Mouse (Mus musculus) brain, embryonic 18.5 days (tissue): Measurements from ENCODE around the gene Smc5.

Experiments
- DNase-seq: peaks from one replicate; pipeline ENCODE4 v3.0.0-alpha.2; 2012; ENCODE audit warnings: low read depth, low spot score

Smc5 gene

GRCm38 (mm10) chr19:23189744-23190143 lies 84.0 kb downstream of the Smc5 start:
- no peak for DNase-seq

GRCm38 (mm10) chr19:23188986-23189385 lies 84.7 kb downstream of the Smc5 start:
- DNase-seq = no peak

- DNase-seq = peak; percentile 26
Measured at GRCm38 (mm10) chr19:23187732-23188131, 86.0 kb downstream of the Smc5 start.

- DNase-seq = no peak
Measured at GRCm38 (mm10) chr19:23184068-23184467, 89.6 kb downstream of the Smc5 start.

- DNase-seq = no peak
Measured at GRCm38 (mm10) chr19:23183493-23183892, 90.2 kb downstream of the Smc5 start.

GRCm38 (mm10) chr19:23178533-23178932 lies 95.2 kb downstream of the Smc5 start:
- DNase-seq = no peak

GRCm38 (mm10) chr19:23175511-23175910 lies 98.2 kb downstream of the Smc5 start:
- no peak for DNase-seq

GRCm38 (mm10) chr19:23175090-23175489 lies 98.6 kb downstream of the Smc5 start:
- no peak for DNase-seq

GRCm38 (mm10) chr19:23171136-23171535 lies 102.6 kb downstream of the Smc5 start:
- DNase-seq = no peak

- DNase-seq = no peak
Measured at GRCm38 (mm10) chr19:23170476-23170875, 103.2 kb downstream of the Smc5 start.

- DNase-seq = no peak
Measured at GRCm38 (mm10) chr19:23169659-23170050, 104.0 kb downstream of the Smc5 start.

GRCm38 (mm10) chr19:23168899-23169658 lies 104.6 kb downstream of the Smc5 start:
- no peak for DNase-seq

GRCm38 (mm10) chr19:23166550-23167284 lies 107.0 kb downstream of the Smc5 start:
- peak; percentile 55 for DNase-seq

- DNase-seq = no peak
Measured at GRCm38 (mm10) chr19:23164651-23165240, 109.0 kb downstream of the Smc5 start.

- no peak for DNase-seq
Measured at GRCm38 (mm10) chr19:23163361-23163760, 110.3 kb downstream of the Smc5 start.

GRCm38 (mm10) chr19:23162877-23163276 lies 110.8 kb downstream of the Smc5 start:
- DNase-seq = no peak

GRCm38 (mm10) chr19:23162387-23162809 lies 111.3 kb downstream of the Smc5 start:
- no peak for DNase-seq

GRCm38 (mm10) chr19:23159780-23160395 lies 113.8 kb downstream of the Smc5 start:
- no peak for DNase-seq
